Mouse (Mus musculus): ENCODE measurements around the gene Gm12184.
"Not testable (repeated sequence)": the region's sequence is repeated elsewhere in the genome, so short reads cannot be mapped to it uniquely, and the experiment has no call there.

Gm12184 gene

DNA sequence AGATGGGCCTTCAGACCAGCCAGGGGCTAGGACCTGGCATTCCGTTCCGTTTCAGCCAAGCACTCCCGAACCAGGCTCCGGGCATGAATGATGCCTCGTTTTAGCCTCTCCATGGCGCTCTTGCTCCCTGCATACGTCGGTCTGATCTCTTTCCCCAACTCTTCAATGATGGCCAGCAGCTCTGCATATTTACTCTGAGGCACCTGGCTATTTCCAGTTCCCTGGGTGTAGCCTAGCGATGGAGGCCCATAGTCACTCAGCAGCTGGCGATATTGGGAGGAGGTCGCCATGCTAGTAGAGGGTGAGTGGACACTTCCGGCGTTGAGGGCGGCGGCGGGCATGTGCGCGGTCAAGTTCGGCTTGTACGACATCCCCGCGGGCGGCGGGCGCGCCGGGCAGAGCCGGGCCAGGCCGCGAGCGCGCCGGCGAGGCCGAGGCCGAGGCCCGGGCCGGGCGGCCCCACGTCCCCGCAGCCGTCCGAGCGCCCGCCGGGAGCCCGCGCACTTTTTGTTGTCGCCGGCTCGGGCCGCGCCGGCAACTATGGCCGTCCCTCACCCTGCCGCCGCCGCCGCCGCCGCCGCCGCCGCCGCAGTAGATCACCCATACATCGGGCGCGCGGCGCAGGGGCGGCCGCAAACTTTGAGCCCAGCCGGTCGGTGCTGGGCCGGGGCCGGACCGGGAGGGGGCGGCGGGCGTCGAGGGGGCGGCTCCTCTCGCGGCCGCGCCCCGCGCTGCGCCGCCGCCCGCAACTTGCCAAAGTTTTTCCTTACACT lies at the start of gene Gm12184, which contains the start of gene Trim7:
Gene Gm12184 (minus strand): TSS at position 677 of the 773 bp plus-strand sequence.
Gene Trim7 (plus strand): TSS at position 162 of the 773 bp plus-strand sequence.
- in situ Hi-C loops (cut with MboI, MseI): not testable (repeated sequence)

DNA sequence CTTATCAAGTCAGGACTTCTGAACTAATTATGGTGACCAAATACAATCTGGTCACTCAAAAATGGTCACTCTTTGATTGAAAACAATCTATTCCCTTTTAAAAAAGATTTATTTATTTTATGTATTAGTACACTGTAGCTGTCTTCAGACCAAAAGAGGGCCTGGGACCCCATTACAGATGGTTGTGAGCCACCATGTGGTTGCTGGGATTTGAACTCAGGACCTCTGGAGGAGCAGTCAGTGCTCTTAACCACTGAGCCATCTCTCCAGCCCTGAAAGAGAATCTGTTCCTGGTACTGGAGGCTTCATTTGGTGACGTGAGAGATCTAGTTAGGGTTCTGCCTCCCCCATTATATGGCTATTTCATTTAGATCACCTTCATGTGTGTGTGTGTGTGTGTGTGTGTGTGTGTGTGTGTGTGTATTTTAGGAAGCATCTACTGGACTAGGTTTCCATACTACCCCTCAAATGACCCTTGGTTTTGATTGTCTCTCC lies 48.9 kb upstream of the Gm12184 start:
- in situ Hi-C loops (cut with MboI, MseI): loop anchor here (10.0 kb wide), 1 partner anchor 89 kb away; no protein-coding TSS in a partner anchor

DNA sequence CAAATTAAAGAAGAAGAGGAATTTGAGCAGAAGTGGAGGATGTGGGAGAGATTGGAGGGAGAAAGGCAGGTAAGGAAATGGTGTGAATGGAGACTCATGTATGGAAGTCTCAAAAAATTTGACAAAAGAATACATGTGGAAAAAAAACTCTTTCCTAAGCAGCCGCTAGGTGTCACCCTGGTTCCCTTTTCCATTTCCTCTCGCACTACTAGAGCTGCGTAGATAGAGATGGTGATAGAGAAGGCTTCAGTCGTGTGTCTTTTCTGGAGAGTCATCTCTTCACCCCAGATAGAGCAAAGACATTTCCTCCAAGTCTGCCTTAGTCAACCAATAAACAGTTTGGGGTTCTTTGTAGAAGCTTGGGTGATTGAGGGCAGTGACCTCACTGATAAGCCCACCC lies 48.0 kb upstream of the Gm12184 start:
- in situ Hi-C loops (cut with MboI, MseI): loop anchor here (5.0 to 10.0 kb wide), 3 partner anchors 90 to 393 kb away; no protein-coding TSS in a partner anchor

DNA sequence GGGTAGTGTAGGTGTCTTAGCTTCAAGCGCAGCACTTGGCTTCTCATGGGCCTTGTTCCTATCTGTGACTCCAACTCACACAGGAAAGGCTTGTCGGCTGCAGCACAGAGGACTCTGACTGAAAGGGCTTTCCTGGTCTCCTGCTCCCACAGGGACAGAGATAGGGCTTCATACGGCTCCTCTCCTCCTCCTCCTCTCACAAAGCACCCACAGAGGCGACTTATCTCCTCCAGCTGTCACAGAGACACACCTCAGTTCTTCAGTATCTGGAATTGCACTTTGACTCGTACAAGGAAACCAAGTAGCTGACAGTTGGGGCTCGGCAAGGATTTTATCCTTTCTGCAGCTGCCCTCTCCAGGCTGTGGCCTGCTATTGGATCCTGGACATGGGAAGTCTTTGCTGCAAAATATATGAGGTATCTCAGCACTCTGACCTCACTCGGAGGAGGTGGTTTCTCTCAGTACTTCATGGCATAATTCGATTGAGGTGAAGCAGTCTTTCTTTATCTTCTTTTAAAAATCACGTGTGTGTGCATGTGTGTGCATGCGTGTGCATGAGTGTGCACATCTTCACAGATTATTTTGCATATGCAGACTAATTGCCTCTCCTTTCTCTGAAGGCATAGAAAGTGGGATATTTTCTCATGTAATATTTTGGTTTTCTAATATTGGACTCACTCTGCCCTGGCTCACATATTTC lies 47.3 kb upstream of the Gm12184 start:
- in situ Hi-C loops (cut with MboI, MseI): loop anchor here (5.0 to 10.0 kb wide), 3 partner anchors 91 to 394 kb away; no protein-coding TSS in a partner anchor

DNA sequence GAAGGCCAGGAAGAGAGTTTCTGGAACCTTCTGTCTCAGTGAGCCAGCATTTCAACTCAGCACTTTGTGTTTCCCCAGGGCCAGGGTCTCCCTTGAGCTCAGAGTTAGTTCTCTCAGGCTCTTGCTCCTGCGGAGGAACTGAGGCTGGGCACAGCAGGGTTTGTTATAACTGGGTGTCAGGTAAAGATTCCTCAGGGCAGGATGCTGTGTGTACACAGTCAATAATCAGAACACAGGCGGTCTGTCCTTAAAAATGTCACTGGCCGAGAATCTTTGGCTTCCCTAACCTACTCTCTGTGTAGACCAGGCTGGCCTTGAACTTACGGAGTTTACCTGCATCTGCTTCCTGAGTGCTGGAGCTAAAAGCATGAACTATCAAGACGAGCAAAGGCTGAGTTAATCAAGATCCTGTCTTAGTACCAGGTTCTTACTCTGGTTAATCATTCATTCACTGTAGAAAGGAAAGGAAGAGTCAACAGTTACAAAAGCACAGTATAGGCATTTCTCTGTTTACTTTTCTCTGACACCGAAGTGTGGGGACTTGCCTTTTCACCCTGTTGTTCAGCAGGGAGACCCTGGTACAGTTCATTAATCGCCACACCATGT lies 46.3 kb upstream of the Gm12184 start:
- in situ Hi-C loops (cut with MboI, MseI): loop anchor here (5.0 to 10.0 kb wide), 3 partner anchors 92 to 395 kb away; no protein-coding TSS in a partner anchor

DNA sequence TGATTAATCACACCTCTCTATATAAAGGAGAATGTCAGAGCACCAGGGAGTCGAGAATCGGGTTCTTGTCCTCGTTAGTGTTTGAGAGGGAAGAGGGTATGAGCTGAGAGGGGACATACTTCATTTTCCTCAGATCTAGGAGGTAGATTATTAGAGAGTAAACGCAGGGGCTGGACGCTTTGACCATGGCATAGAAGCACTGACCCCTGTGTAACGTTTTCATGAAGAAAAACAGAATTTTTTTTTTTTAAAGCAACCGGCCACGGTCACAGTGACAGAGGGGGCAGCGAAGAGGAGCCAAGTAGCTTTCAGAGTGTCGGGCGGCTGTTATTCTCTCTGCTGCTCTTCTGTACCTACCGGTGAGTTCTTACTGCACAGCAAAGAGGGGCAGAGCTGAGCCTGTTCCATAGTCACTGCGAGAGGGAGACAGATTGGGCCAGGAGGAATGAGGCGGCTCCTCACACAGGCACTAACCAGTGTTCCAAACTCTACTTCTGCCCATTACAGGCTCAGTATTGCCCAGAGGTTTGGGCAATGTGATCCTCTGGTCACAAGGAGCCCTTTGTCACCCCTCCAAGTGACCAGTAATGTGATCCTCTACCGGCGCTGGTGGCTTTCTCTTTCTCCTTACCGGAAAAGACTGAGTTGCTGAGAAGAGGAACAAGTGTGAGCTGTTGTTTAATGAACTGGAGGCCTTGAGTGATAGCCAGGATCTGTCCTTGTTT lies 45.5 kb upstream of the Gm12184 start:
- in situ Hi-C loops (cut with MboI, MseI): loop anchor here (5.0 to 10.0 kb wide), 3 partner anchors 93 to 395 kb away; no protein-coding TSS in a partner anchor

DNA sequence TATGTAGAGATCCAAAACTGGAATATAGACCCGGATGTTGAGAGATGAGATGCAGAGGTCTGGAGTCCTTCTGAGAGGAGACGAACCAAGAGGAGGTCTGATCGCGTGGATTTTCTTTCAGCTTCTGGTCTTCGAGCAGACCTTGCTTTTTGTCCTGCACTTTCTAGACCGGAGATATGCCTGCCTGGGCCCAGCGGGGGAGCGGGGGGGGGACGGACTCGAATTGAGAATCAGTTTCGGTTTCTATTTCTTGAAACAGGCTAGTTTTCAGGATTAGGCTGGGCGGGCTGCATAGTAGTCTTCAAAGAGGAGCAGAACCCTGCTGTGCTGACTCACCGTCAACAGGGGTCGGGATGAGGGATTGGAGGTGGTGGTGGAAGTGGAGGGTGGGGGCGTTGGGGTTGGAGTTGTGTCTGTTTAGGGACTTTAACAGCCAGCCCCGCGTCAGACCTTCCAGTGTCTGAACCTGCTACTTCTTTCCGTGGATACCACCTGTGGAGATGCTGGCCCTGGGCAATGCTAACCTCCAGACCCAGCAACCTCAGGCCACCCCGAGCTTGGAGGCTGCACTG lies 44.8 kb upstream of the Gm12184 start, which contains the start of gene Irgm1:
Gene Irgm1 (minus strand): TSS at position 483 of the 572 bp plus-strand sequence.
- in situ Hi-C loops (cut with MboI, MseI): loop anchor here (5.0 to 10.0 kb wide), 3 partner anchors 94 to 396 kb away; no protein-coding TSS in a partner anchor

DNA sequence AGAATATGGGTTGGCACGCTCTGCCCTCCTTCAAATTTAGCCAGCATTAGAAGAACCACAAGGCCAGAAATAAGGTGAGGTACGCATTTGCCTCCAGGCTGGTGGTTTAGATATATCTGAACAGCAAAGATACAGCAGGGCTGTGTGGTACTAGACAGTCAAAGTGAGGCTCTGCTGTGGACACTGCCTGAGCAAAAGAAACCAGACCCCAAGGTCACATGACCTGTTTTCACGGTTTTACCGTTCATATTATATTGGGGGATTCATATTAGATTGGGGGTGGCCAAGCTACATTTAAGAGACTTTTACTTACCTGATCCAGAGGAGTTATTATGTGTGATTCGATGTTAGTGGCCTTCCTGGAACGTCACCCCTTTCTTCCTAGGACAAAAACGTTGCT lies 44.3 kb upstream of the Gm12184 start:
- in situ Hi-C loops (cut with MboI, MseI): loop anchor here (5.0 to 10.0 kb wide), 3 partner anchors 94 to 397 kb away; no protein-coding TSS in a partner anchor

DNA sequence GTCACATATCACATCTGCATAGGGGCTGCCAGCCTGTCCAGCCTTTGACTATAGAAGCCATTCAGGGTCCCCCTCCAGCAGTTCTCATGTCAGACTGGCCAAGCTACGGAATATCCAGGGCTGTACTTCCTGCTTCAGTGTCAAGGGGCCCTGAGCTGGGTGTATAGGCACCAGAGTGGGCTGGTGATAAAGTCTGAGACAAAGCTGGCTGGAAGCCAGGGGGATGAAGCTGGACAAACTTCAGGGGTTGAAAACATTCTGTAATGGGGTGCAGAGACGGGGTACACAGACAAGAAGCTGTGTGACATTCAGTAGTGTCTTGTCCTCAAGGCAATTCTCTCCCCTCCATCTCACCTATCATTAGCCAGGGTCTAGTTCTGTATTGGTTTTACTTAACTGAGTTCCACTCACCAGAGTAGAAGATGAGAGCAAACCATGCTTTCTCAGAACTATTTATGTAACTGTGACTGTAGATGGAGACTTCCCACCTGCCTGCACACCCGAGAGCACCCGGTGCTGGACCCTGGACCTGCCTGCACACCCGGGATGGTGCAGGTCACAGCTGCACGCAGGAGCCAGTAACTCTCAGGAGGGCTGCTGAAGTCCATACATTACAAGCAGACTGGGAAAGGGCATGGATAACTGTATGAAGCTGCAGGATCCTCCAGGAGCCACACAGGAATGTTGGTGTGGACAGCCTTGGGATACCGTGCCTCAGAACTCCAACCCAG lies 43.1 kb upstream of the Gm12184 start:
- in situ Hi-C loops (cut with MboI, MseI): loop anchor here (5.0 to 10.0 kb wide), 3 partner anchors 95 to 398 kb away; no protein-coding TSS in a partner anchor

DNA sequence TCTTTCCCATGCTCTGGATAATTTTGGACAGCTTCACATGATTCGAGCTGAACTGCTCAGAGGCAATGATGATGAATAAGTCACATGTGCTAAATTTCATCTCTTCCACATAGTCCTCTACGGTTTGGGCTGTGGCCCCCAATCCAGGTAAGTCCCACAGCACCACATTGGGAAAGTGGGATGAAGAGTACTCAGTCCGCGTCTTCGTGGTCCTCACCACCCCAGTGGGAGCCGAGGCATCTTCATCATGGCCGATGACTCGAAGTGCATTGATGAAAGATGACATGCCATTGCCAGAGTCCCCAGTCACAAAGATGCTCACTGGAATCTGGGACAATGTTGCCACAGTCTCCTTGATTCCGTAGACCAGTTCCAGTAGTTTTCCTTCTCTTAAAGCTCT lies 40.0 kb upstream of the Gm12184 start:
- in situ Hi-C loops (cut with MboI, MseI): no loop called here

DNA sequence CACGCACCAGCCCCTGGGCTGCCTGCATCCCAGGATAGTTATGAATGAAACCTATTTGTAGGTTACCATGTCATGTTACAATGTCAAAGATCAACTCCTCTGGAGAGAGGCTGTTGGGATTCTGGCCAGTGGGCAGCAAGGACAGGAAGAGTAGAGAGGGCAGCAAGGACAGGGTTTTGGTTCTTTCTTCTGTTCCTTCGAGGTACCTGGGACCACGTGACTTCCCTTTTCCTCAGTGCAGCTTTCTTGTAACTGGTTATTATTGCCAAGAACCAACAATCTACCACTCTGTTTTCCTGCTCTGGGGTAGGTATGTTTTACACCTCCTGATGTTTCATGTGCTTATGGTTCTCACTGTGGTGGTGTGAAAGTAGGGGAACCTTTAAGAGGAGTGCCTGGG lies 37.4 kb upstream of the Gm12184 start:
- in situ Hi-C loops (cut with MboI, MseI): no loop called here

DNA sequence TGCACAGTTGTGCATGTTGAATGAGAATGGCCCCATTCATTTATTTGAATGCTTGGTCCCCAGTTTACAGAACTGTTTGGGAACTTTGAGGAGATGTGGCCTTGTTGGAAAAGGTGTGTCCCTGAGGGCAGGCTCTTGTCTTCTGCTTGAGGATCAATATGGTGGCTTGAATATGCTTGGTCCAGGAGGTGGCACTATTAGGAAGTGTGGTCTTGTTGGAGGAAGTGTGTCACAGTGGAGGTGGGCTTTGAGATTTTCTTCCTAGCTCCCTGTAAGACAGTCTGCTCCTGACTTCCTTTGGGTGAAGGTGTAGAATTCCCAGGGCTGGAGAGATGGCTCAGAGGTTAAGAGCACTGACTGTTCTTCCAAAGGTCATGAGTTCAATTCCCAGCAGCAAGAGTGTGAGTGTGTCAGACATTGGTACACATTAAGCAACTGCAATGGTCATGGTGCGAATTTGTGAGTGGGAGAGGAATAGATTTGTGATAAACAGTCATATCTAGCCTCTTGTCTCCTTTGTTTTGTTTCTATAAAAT lies 36.4 kb upstream of the Gm12184 start:
- in situ Hi-C loops (cut with MboI, MseI): no loop called here

DNA sequence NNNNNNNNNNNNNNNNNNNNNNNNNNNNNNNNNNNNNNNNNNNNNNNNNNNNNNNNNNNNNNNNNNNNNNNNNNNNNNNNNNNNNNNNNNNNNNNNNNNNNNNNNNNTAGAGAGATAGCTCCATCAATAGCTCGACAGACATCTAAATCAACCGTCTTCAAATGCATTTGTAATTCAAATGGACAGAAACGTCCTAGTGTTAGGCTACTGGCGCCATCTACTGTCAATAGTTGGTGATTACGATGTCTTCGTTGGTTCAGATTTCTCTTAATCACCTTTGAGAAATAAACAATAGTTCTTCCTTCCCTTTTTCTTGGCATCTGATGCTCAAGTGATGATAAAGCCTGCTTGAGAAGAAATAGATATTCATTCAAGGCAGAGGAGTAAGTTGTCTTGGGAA lies 32.6 kb upstream of the Gm12184 start:
- in situ Hi-C loops (cut with MboI, MseI): loop anchor here (5.0 kb wide), 1 partner anchor 42 kb away; the partner anchor contains the start of gene Trim41

DNA sequence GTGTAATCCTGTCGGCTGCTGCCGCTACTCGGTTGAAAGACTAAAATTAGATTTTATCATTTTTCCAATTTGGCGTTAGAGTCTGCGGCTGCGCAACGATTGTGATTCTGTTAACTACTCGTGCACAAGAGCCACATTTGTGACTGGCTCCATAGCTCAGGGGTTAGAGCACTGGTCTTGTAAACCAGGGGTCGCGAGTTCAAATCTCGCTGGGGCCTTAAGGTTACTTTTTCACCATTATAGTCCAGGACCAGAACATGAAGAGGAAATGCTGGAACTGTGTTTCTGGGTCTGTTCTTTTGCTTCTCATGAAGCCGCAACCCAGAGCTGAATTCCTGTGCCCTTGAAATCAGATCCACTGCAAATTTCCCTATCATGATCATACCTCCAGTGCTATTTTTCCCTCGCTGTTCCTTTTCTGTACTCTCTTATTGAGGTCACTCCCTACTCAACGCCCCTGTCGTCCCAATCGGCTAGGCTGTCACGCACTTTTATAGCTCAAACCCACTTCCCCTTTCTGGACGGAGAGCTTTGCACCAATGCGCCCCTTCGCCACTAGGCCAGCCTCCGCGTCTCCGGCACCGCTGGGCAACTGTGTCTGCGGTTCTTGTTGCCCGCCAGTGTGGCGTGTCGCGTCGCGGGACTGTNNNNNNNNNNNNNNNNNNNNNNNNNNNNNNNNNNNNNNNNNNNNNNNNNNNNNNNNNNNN lies 27.2 kb upstream of the Gm12184 start:
- in situ Hi-C loops (cut with MboI, MseI): loop anchor here (5.0 kb wide), 1 partner anchor 61 kb away; no protein-coding TSS in a partner anchor

DNA sequence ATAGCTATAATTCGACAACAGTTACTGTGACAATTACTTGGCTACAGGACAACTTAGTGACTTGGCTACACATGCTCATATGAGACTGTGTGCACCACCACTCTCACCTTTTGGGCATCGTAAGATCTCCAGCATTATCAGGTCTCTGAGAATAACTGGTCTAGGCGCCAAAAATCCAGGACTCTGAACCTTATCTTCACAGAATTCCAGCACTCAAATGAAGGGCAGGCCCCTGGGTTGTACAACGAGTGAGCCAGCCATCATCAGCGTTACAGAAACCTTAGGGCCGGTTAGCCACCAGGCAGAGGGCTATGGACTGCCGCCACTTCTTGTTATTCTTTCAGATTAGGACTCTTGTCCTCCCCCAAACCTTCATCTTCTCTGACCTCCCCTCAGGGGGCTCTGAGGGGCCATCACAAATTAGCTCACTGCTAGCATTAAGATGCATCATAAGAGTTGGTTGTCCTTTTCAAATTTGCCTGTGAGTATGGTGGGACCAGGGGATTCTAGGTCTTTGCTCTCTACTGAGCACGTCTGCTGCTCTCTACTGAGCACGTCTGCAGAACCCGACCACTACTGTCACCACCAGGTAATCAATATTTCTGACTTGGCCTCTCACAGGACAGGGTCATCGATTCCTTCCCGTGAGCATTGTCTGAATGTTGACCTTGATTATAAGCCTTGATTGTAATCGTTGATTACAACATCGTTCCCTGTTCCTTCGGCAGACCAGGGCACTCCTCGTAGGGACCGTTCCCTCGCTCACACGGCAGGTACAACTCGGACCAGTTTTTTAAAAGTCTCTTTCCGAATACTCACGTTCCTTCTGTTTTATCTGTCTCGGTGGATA lies 26.4 kb upstream of the Gm12184 start:
- in situ Hi-C loops (cut with MboI, MseI): loop anchor here (5.0 kb wide), 1 partner anchor 61 kb away; no protein-coding TSS in a partner anchor

DNA sequence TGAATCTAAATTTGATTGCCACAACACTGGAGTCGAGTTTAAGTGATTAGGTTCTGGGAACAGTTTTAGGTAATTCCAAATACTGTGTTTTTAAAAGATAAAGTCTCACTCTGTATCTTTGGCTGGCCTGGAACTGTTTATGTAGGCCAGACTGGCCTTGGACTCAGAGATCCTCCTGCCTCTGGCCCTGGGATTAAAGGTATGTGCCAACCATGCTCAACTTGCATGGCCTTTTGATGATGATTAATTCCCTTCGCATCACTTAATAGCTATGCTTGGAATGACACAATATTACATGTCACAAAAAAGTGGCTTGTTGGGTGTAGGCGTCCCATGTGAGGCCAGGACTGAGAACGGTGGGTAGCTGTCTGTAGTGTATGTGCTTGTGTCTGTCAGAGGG lies 25.7 kb upstream of the Gm12184 start:
- in situ Hi-C loops (cut with MboI, MseI): loop anchor here (5.0 kb wide), 1 partner anchor 60 kb away; no protein-coding TSS in a partner anchor

DNA sequence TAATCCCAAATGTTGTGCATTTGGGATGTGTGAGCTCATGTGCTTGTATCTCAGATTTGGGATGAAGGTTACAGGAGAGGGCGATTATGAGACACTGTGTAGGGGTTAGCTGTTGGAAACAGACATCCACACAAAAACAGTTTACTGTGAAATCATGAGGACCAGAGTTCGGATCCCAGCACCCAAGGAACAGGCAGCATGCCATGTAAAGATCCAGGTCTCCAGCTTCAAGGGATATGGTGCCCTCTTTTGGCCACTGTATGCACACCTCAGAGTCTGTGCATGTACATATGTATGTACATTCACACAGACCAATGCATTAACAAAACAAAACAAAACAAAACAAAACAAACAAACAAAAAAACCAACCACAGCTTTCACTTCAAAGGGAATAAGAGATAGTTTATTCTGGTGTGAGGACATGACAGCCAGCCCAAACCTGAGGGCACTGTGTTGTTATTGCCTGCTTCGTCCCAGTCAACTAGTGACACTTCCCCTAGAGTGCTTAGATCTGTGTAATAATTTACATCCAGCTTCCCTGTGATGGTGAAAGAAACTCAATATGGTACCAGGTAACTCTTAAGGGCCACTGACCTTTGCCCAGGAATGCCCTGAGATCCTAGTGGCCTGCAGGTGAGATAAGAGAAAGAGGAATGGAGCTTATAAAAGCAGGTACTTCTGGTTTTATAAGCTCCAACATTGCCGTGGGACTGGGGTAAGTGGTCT lies 25.0 kb upstream of the Gm12184 start:
- in situ Hi-C loops (cut with MboI, MseI): loop anchor here (5.0 kb wide), 1 partner anchor 59 kb away; no protein-coding TSS in a partner anchor

All from T-helper 2 cell (primary cell).